Mouse (Mus musculus): ENCODE measurements at regions not wholly inside any gene's neighbourhood (a gene's known extent, or its start where the extent isn't known, plus 50 kb on each side); places are given as distances from the start of the nearest gene placed in this dataset.
A peak's percentile ranks its signal among the peaks of the same experiment; 100 is the strongest.

DNA sequence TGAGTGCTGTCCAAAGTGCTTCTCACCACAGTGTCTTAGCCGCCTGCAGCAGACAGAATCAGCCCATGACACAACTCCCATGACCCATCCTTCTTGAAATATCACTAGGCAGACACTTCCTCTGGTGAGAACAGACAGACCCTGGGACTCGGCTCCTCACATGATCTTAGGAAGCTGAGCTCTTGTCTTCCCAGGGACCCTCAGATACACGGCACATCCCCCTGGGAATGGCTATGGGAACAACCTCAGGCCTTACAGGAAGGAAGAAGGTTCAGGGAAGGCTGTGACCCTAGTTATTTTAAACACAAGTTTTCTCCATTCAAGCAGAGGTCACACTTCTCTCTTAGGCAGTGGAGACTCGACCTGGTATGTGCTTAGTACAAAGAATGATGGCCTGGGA lies 166.8 kb downstream of the Trib2 start:
- H3K4me1 ChIP-seq, result no peaks in the 10 kb centered on the region
- 71% methylated on average over 4 of the region's 4 CpGs for WGBS
- no peaks in the 10 kb centered on the region for H3K9me3 ChIP-seq (replicated peaks)
- H3K4me3 ChIP-seq, result no peak overlapping the region
- no peak overlapping the region for H3K4me2 ChIP-seq (replicated peaks)
- H3K27me3 ChIP-seq, result no peaks in the 10 kb centered on the region
- H3K36me3 ChIP-seq, result no peaks in the 10 kb centered on the region
- no peak for ATAC-seq (ENCODE audit: low FRiP score)
- H3K27ac ChIP-seq, result no peak overlapping the region
- H3K9ac ChIP-seq, result no peak overlapping the region

DNA sequence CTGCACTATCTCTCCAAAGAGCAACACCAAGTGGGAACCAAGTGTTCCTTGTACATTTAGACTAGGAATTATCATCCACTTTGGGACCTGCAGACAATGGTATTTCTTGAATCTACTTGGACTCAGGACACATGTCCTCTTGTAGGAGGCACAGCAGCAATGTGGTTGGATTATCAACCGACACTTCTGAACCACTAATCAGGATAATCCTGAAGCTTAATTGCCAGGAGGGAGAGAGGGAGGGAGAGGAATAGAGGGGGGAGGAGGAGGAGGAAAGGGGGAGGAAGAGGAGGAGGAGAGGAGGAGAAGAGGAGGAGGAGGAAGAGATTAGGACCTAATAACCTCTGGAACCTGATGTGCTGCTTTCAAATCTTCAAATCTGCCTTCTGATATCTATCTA lies 167.5 kb downstream of the Trib2 start:
- Histone ChIP-seq H3K27ac (no peak overlapping the region), H3K9me3 (replicated peaks) (no peaks in the 10 kb centered on the region), H3K4me1 (no peaks in the 10 kb centered on the region), H3K27me3 (no peaks in the 10 kb centered on the region), H3K4me3 (no peak overlapping the region), H3K36me3 (no peaks in the 10 kb centered on the region), H3K9ac (no peak overlapping the region), H3K4me2 (replicated peaks) (no peak overlapping the region)
- 79% methylated on average over 1 of the region's 1 CpGs for WGBS
- no peak for ATAC-seq (ENCODE audit: low FRiP score)

DNA sequence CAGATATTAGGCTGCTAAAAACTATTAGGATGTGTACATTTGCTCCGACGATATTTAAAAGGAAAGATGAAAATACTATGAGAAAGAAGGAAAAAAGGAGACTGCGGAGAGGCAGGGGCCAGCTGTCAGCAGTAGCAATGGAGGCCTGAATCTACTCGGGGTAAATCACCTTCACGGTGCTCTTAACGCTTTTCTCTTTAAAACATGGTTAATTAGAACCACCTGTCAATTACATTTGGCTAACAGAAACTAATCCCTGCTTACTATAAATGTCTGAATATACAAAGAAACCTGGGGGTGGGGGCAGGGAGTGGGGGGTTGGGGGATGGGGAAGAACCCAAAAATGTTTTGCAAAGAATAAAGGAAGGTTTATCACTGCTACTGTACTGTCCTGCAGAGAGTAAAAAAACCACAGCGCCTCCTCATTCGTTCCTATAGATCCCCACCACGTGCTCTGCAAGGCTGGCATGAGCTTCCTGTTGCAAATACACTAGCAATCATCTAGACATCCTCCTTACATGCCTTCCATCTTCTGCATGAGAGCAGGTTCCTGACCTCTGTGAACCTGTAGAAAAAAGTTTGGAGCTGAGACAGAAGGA lies 172.5 kb downstream of the Trib2 start:
- H3K27me3 ChIP-seq, result no peaks in the 10 kb centered on the region
- no peak overlapping the region for H3K27ac ChIP-seq
- H3K4me1 ChIP-seq, result no peaks in the 10 kb centered on the region
- H3K4me3 ChIP-seq, result no peak overlapping the region
- no peaks in the 10 kb centered on the region for H3K9me3 ChIP-seq (replicated peaks)
- no peak overlapping the region for H3K4me2 ChIP-seq (replicated peaks)
- H3K36me3 ChIP-seq, result no peaks in the 10 kb centered on the region
- ATAC-seq (ENCODE audit: low FRiP score), result no peak
- H3K9ac ChIP-seq, result no peak overlapping the region
- 69% methylated on average over 9 of the region's 9 CpGs for WGBS

DNA sequence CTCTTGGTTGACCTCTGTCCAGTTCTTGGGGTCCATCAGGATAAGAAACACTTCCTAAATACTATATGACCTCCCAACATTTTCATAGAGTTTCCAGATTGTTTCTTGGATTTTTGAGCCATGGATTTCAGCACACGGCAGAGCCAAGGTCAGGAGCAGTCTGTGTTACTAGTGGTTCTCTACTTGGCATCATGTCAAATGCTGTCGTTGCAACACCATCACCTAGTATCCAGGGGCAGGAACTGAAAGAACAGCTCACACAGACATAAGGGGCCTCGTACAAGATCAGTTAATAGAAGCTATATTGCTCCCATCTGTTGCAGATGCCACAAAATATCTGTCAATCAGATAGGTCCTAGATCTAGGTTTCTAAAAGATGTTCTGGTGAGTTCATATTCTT lies 173.1 kb downstream of the Trib2 start:
- Histone ChIP-seq H3K9me3 (replicated peaks) (no peaks in the 10 kb centered on the region), H3K9ac (no peak overlapping the region), H3K27me3 (no peaks in the 10 kb centered on the region), H3K4me1 (no peaks in the 10 kb centered on the region), H3K27ac (no peak overlapping the region), H3K4me2 (replicated peaks) (no peak overlapping the region), H3K36me3 (no peaks in the 10 kb centered on the region), H3K4me3 (no peak overlapping the region)
- 62% methylated on average over 3 of the region's 3 CpGs for WGBS
- no peak for ATAC-seq (ENCODE audit: low FRiP score)

DNA sequence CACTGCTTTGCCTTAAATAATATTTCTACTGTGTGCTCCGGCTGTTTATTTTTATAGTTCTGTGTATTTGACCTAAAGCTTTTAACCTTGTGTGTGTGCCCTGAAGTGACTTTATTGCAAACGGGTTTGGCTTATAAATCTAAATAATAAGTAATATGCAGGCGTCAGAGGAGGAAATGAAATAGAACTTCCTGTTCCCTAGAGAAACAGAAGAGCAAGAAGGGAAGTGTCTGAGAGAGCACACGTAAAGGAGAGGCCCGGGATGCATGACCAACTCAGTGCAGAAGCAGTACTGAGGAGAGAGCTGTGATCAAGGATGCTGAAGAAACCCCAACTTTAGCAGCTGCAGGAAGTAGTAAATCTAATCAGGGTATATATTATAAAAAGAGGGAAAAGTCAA lies 176.4 kb downstream of the Trib2 start:
- no peaks in the 10 kb centered on the region for H3K27me3 ChIP-seq
- no peak overlapping the region for H3K27ac ChIP-seq
- no peaks in the 10 kb centered on the region for H3K36me3 ChIP-seq
- H3K9ac ChIP-seq, result no peak overlapping the region
- no peak overlapping the region for H3K4me3 ChIP-seq
- 78% methylated on average over 5 of the region's 5 CpGs for WGBS
- H3K4me1 ChIP-seq, result no peaks in the 10 kb centered on the region
- H3K4me2 ChIP-seq (replicated peaks), result no peak overlapping the region
- ATAC-seq (ENCODE audit: low FRiP score), result no peak
- H3K9me3 ChIP-seq (replicated peaks), result no peaks in the 10 kb centered on the region

DNA sequence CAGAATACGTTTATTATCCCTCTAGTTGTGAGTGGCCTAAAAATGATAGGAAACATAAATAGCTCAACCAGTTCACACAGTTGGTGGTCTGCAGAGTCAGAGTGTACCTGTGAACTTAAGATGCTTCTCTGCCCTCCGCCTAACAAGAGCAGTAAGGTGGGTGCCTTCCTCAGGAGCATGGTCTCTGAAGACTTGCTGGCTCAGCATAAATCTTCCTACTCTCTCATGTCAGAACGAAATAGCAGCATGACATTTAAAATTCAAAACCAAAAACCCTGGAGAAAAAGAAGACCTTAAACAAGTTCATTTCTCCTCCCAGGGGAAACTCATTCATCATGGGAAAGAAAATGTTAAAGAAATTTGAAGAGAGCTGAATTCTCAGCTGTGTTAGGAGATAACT lies 186.8 kb downstream of the Trib2 start:
- no peaks in the 10 kb centered on the region for H3K36me3 ChIP-seq
- no peak overlapping the region for H3K27ac ChIP-seq
- WGBS, result 78% methylated on average over 3 of the region's 3 CpGs
- no peaks in the 10 kb centered on the region for H3K27me3 ChIP-seq
- no peak for ATAC-seq (ENCODE audit: low FRiP score)
- H3K4me1 ChIP-seq, result no peaks in the 10 kb centered on the region
- H3K4me3 ChIP-seq, result no peak overlapping the region
- no peaks in the 10 kb centered on the region for H3K9me3 ChIP-seq (replicated peaks)
- H3K4me2 ChIP-seq (replicated peaks), result no peak overlapping the region
- H3K9ac ChIP-seq, result no peak overlapping the region

DNA sequence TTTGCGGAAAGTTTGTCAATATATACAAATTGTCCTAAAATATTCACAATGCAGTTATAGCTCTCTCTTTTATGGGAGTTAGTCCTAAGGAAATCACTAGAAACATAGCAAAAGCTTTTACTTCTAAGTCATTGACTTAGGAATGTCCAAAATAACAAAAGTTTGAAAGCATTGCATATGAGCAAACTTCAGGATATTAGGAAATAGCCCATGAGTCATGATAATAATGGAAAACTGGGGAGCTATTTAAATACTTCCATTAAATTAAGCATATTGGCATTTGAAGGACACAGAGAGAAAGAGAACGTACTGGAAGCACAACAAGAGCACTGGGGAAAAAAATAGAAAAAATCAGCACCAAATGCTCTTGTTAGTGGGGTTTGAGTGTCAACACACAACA lies 197.2 kb downstream of the Trib2 start:
- no peak overlapping the region for H3K4me3 ChIP-seq
- no peak overlapping the region for H3K27ac ChIP-seq
- ATAC-seq (ENCODE audit: low FRiP score), result no peak
- WGBS, result 90% methylated on average over 2 of the region's 2 CpGs
- no peaks in the 10 kb centered on the region for H3K4me1 ChIP-seq
- no peaks in the 10 kb centered on the region for H3K27me3 ChIP-seq
- H3K9me3 ChIP-seq (replicated peaks), result no peaks in the 10 kb centered on the region
- H3K9ac ChIP-seq, result no peak overlapping the region
- H3K4me2 ChIP-seq (replicated peaks), result no peak overlapping the region
- no peaks in the 10 kb centered on the region for H3K36me3 ChIP-seq

DNA sequence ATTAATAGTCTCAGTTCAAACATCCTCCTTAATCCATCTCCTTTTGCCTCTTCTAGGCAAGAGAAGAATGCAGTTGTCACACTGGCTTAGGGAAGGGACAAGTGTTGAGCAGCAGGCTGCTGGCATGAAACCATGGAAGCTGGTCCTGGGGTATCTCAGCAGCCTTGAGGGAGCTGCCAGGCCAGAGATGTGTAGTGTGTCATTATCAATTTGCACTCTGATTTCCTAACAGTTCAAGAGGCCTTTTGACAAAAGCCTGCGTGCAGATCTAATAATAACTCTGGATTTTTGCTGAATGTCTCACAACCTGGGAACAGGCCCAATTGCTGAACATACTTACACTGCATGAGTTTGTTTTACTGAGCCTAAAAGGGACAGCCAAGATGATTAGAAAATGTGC lies 199.4 kb downstream of the Trib2 start:
- H3K27me3 ChIP-seq, result no peaks in the 10 kb centered on the region
- no peak overlapping the region for H3K9ac ChIP-seq
- no peak overlapping the region for H3K4me3 ChIP-seq
- H3K4me2 ChIP-seq (replicated peaks), result no peak overlapping the region
- WGBS, result 61% methylated on average over 1 of the region's 1 CpGs
- H3K36me3 ChIP-seq, result no peaks in the 10 kb centered on the region
- no peak for ATAC-seq (ENCODE audit: low FRiP score)
- no peaks in the 10 kb centered on the region for H3K9me3 ChIP-seq (replicated peaks)
- no peaks in the 10 kb centered on the region for H3K4me1 ChIP-seq
- no peak overlapping the region for H3K27ac ChIP-seq

DNA sequence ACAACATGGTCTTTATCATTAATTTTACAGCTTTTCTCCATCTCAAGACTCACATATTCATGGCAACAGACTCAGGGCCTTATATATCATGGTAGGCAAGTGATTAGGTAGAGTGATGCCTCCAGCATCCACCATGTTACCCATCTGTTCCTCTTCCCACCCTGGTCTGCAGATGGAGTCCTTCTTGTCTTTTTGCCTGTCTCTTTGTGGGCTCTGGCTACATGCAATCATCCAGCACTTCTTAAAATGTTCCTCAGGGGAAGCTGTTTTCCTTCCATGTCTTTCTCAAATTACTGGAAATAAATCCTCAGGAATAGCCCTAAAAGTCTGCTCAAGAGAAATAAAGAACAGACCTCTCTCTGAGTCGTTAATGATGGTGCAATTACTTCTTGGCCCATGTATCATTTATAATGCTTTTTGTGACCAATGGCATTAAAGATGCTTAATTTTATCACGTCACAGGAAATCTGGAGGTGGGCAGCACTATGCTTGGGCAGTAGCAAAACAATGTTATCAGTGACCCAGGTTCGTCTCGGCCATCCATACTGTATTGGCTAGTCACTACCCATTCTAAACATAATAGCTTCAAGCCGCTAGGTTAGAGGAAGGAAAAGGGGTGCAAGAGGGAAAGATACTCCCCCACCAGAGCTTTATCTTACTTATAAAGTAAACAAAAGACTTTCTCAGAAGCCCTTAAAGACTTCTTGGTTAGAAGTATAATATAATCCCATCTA lies 204.7 kb downstream of the Trib2 start:
- no peaks in the 10 kb centered on the region for H3K9me3 ChIP-seq (replicated peaks)
- H3K9ac ChIP-seq, result no peak overlapping the region
- no peaks in the 10 kb centered on the region for H3K36me3 ChIP-seq
- H3K27ac ChIP-seq, result no peak overlapping the region
- 87% methylated on average over 5 of the region's 5 CpGs for WGBS
- ATAC-seq (ENCODE audit: low FRiP score), result no peak
- H3K4me3 ChIP-seq, result no peak overlapping the region
- H3K4me1 ChIP-seq, result no peaks in the 10 kb centered on the region
- H3K27me3 ChIP-seq, result no peaks in the 10 kb centered on the region
- no peak overlapping the region for H3K4me2 ChIP-seq (replicated peaks)

DNA sequence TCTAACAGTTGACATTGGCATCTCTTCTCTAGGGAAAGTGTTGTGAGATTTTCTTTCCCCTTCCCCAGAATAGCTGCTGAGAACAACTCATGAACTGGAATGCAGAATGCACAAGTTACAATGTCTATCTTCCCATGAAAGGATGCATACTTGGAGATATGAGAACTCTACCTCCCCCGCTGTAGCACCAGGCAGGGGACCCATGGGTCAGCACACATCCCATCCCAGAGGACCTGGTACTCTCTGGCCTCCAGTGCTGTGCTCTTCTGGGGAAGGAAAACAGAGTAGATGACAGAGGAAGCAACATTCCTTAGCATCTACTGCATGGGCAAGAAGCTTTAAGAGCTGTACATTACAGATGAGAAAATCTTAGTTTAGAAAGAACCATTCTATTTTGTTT lies 209.6 kb downstream of the Trib2 start:
- 89% methylated on average over 1 of the region's 1 CpGs for WGBS
- Histone ChIP-seq H3K27me3 (no peaks in the 10 kb centered on the region), H3K4me1 (peaks cover 11% of the 10 kb centered on the region), H3K27ac (no peak overlapping the region), H3K9me3 (replicated peaks) (no peaks in the 10 kb centered on the region), H3K4me2 (replicated peaks) (no peak overlapping the region), H3K9ac (no peak overlapping the region), H3K4me3 (no peak overlapping the region), H3K36me3 (no peaks in the 10 kb centered on the region)
- no peak for ATAC-seq (ENCODE audit: low FRiP score)

DNA sequence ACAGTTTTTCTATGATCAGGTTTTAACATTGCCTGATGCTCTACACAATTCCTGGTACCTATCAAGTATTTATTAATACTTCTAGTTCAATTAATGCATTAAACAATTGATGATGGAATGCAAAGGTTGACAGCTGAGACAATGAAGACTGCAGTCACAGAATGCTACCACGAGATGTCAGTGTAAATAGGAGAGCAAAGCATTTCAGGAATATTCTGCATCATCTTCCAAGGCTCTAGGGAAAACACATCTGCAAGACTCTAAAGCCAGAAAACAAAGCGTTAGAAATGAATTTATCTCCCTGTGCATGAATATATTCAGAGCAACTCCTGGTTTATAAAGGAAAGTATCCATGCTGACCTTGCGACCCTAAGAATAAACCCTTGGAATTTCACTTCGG lies 210.6 kb downstream of the Trib2 start:
- Histone ChIP-seq H3K9me3 (replicated peaks) (no peaks in the 10 kb centered on the region), H3K36me3 (no peaks in the 10 kb centered on the region), H3K4me1 (peaks cover 11% of the 10 kb centered on the region), H3K27ac (no peak overlapping the region), H3K4me2 (replicated peaks) (no peak overlapping the region), H3K4me3 (no peak overlapping the region), H3K27me3 (no peaks in the 10 kb centered on the region), H3K9ac (no peak overlapping the region)
- no peak for ATAC-seq (ENCODE audit: low FRiP score)
- 64% methylated on average over 4 of the region's 4 CpGs for WGBS

DNA sequence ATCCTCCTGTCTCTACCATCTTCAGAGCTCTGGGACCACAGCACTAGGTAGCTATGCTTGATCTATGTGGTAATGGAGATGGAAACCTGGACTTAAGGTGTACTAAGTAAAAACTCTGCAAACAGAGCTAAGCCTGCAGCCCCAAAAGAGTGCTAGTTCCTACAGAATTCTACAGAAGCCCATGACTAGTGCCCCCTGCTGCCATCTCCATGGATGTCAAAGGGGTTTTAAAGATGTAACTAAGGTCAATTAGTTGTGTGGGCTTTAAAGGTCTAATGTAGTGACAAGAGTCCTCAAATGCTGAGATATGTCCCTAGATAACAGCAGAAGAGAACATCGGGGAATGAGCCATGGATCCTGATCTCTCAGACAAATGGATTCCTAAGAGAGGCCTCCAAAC lies 212.1 kb downstream of the Trib2 start:
- no peak overlapping the region for H3K4me2 ChIP-seq (replicated peaks)
- no peaks in the 10 kb centered on the region for H3K9me3 ChIP-seq (replicated peaks)
- H3K9ac ChIP-seq, result no peak overlapping the region
- WGBS, result 92% methylated on average over 1 of the region's 1 CpGs
- no peak overlapping the region for H3K4me3 ChIP-seq
- no peaks in the 10 kb centered on the region for H3K36me3 ChIP-seq
- H3K4me1 ChIP-seq, result peaks cover 11% of the 10 kb centered on the region
- H3K27me3 ChIP-seq, result no peaks in the 10 kb centered on the region
- no peak for ATAC-seq (ENCODE audit: low FRiP score)
- no peak overlapping the region for H3K27ac ChIP-seq

DNA sequence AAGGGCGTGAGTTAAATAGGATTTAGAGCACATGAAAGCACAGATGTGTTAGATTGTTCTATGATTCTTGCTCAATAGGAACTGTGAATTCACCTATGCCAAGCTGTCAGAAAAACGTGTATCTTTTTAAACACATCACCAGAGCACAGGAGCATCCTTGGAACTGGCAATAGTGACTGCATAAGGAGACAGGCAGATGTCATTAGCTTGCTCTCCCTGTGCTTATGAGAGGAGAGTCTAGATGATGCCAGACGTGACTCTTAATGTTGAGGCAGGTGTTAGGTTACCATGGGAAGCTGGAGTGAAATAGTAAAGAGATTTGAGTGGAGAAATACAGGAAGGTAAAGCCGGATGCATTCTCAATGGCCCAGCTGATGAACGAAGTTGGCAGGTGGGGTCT lies 212.8 kb downstream of the Trib2 start:
- Histone ChIP-seq H3K36me3 (no peaks in the 10 kb centered on the region), H3K4me1 (peaks cover 11% of the 10 kb centered on the region), H3K27me3 (no peaks in the 10 kb centered on the region), H3K9me3 (replicated peaks) (no peaks in the 10 kb centered on the region), H3K27ac (peak overlapping the region; percentile 12; the same call in 1 of the 2 replicates), H3K4me2 (replicated peaks) (no peak overlapping the region), H3K4me3 (no peak overlapping the region), H3K9ac (no peak overlapping the region)
- WGBS, result 59% methylated on average over 5 of the region's 5 CpGs
- no peak for ATAC-seq (ENCODE audit: low FRiP score)

All from hindbrain, embryonic 12.5 days (tissue).